Comparison of ENCODE assay signal across 12 mouse cellular contexts in the genomic region with DNA sequence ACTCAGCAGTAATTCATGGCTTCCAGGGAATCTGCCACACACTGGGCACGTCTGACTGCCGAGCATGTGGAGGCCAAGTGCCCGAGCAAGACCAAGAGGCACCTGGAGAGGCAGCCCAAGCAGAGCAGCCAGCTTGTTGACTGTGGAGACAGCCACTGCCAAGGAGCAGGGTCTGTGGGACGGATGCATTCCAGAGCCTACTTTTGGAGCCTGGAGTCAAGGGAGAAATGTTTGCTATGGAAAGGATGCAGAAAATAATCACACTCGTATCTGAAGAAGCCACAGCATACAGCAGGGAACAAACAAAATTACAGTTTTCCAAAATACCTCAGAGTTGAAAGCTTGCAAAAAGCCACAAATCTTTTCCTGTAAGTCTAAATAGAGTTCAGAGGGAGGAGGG.
DNase-seq lines count a peak whose midpoint lies in the region; ATAC-seq and TF ChIP-seq lines count a peak whose summit lies in the region.
"Had no signal": no experiment of that assay in that cellular context is flagged by ENCODE, and none has a peak within 500 bp of the region (broad histone marks: within the 10 kb centered on the region; RNA-seq: fewer than 3 reads in every experiment).

No protein-coding gene starts in this region.

- no peak for TF ChIP-seq CTCF in liver, adult 2 months (IDR thresholded peaks at IDR 0.05; ENCODE audit: low read depth, low read length)
- no peak for TF ChIP-seq CTCF in stomach, postnatal 0 days (IDR thresholded peaks at IDR 0.05; ENCODE audit: low read depth)

- TF ChIP-seq POLR2A in liver, adult 2 months (IDR thresholded peaks at IDR 0.05; ENCODE audit: extremely low read depth, insufficient read depth, low read length): no peak

- H3K27ac ChIP-seq in heart, embryonic 15.5 days: peak overlapping the region; percentile 57
- no peak overlapping the region for H3K27ac ChIP-seq in heart, embryonic 11.5 days (ENCODE audit: low read depth, low read length)
- peak overlapping the region; percentile 22 for H3K27ac ChIP-seq in liver, adult 2 months (replicated peaks; ENCODE audit: insufficient read depth, low read depth, low read length)
- no peak overlapping the region for H3K27ac ChIP-seq in liver, embryonic 11.5 days (ENCODE audit: low read depth, low read length)
- 0 out of 2 replicates have a peak overlapping the region, but pooled peaks have one; percentile 13 for H3K27ac ChIP-seq in stomach, postnatal 0 days (replicated peaks)
- no peak overlapping the region for H3K27ac ChIP-seq in midbrain, embryonic 13.5 days
- H3K27ac ChIP-seq: forebrain, embryonic 10.5 days; limb, embryonic 12.5 days had no signal

- peaks cover 27% of the 10 kb centered on the region for H3K4me1 ChIP-seq in heart, embryonic 15.5 days (replicated peaks)
- peaks cover 8% of the 10 kb centered on the region; the same call in 1 of the 2 replicates for H3K4me1 ChIP-seq in heart, embryonic 11.5 days (ENCODE audit: control insufficient read depth, insufficient read depth, low read length)
- H3K4me1 ChIP-seq in liver, adult 2 months (ENCODE audit: control insufficient read depth, insufficient read depth, low read length): peaks cover 13% of the 10 kb centered on the region; the same call in 1 of the 2 replicates
- no peaks in the 10 kb centered on the region for H3K4me1 ChIP-seq in liver, embryonic 11.5 days (replicated peaks; ENCODE audit: control insufficient read depth, insufficient read depth, low read length)
- peaks cover 3% of the 10 kb centered on the region; the same call in 1 of the 2 replicates for H3K4me1 ChIP-seq in stomach, postnatal 0 days (replicated peaks; ENCODE audit: control insufficient read depth, insufficient read depth)
- peaks cover 5% of the 10 kb centered on the region; the same call in 1 of the 2 replicates for H3K4me1 ChIP-seq in midbrain, embryonic 13.5 days (replicated peaks)

- H3K9ac ChIP-seq in heart, embryonic 15.5 days: no peak overlapping the region
- no peak overlapping the region for H3K9ac ChIP-seq in heart, embryonic 11.5 days (ENCODE audit: low read depth, low read length)
- no peak overlapping the region for H3K9ac ChIP-seq in liver, adult 2 months (ENCODE audit: low read depth, low read length)
- no peak overlapping the region for H3K9ac ChIP-seq in liver, embryonic 11.5 days (ENCODE audit: low read depth, low read length)
- no peak overlapping the region for H3K9ac ChIP-seq in stomach, postnatal 0 days (ENCODE audit: low read length)
- H3K9ac ChIP-seq in midbrain, embryonic 13.5 days (replicated peaks): no peak overlapping the region
- H3K9ac ChIP-seq: limb, embryonic 12.5 days had no signal

- 34% methylated on average over 5 of the region's 5 CpGs for WGBS in heart, embryonic 15.5 days
- 46% methylated on average over 5 of the region's 5 CpGs for WGBS in heart, embryonic 11.5 days (ENCODE audit: insufficient replicate concordance)
- 71% methylated on average over 5 of the region's 5 CpGs for WGBS in liver, adult 2 months
- WGBS in liver, embryonic 11.5 days: 69% methylated on average over 5 of the region's 5 CpGs
- WGBS in stomach, postnatal 0 days: 45% methylated on average over 5 of the region's 5 CpGs
- WGBS in midbrain, embryonic 13.5 days: 75% methylated on average over 5 of the region's 5 CpGs

- no peak for ATAC-seq in heart, embryonic 15.5 days (replicated peaks; ENCODE audit: insufficient number of reproducible peaks, insufficient read depth, low FRiP score, low read depth)
- ATAC-seq in heart, embryonic 11.5 days (replicated peaks; ENCODE audit: insufficient number of reproducible peaks, low FRiP score, low TSS enrichment): no peak
- no peak for ATAC-seq in liver, embryonic 11.5 days (replicated peaks; ENCODE audit: low FRiP score)
- no peak for ATAC-seq in stomach, postnatal 0 days (ENCODE audit: low FRiP score, low TSS enrichment)
- ATAC-seq in midbrain, embryonic 13.5 days: no peak

- no peak for TF ChIP-seq EP300 in stomach, postnatal 0 days (optimal IDR thresholded peaks at IDR 0.05)

- no peaks in the 10 kb centered on the region for H3K36me3 ChIP-seq in heart, embryonic 15.5 days
- no peaks in the 10 kb centered on the region for H3K36me3 ChIP-seq in heart, embryonic 11.5 days (ENCODE audit: control insufficient read depth, insufficient read depth, low read length)
- no peaks in the 10 kb centered on the region for H3K36me3 ChIP-seq in liver, adult 2 months (ENCODE audit: control insufficient read depth, insufficient read depth, low read length)
- no peaks in the 10 kb centered on the region for H3K36me3 ChIP-seq in liver, embryonic 11.5 days (ENCODE audit: control insufficient read depth, insufficient read depth, low read length)
- H3K36me3 ChIP-seq in stomach, postnatal 0 days (ENCODE audit: control insufficient read depth, insufficient read depth, low read length): no peaks in the 10 kb centered on the region
- no peaks in the 10 kb centered on the region for H3K36me3 ChIP-seq in midbrain, embryonic 13.5 days
- H3K36me3 ChIP-seq: forebrain, embryonic 10.5 days; limb, embryonic 12.5 days had no signal

- H3K79me2 ChIP-seq in liver, adult 2 months (ENCODE audit: control insufficient read depth, insufficient read depth, low read length): peaks cover 30% of the 10 kb centered on the region

- H3K27me3 ChIP-seq in heart, embryonic 15.5 days: no peaks in the 10 kb centered on the region
- H3K27me3 ChIP-seq in heart, embryonic 11.5 days (ENCODE audit: control insufficient read depth, insufficient read depth, low read length): no peaks in the 10 kb centered on the region
- H3K27me3 ChIP-seq in liver, adult 2 months (ENCODE audit: control insufficient read depth, insufficient read depth, low read length): no peaks in the 10 kb centered on the region
- no peaks in the 10 kb centered on the region for H3K27me3 ChIP-seq in liver, embryonic 11.5 days (replicated peaks; ENCODE audit: control insufficient read depth, insufficient read depth, low read length)
- H3K27me3 ChIP-seq in stomach, postnatal 0 days (ENCODE audit: control insufficient read depth, insufficient read depth, low read length): no peaks in the 10 kb centered on the region
- H3K27me3 ChIP-seq in midbrain, embryonic 13.5 days: no peaks in the 10 kb centered on the region
- H3K27me3 ChIP-seq: limb, embryonic 12.5 days had no signal

- H3K9me3 ChIP-seq in heart, embryonic 15.5 days (replicated peaks): no peaks in the 10 kb centered on the region
- no peaks in the 10 kb centered on the region for H3K9me3 ChIP-seq in heart, embryonic 11.5 days (replicated peaks; ENCODE audit: control insufficient read depth, low read length)
- no peaks in the 10 kb centered on the region for H3K9me3 ChIP-seq in liver, embryonic 11.5 days (ENCODE audit: control insufficient read depth, low read length)
- no peaks in the 10 kb centered on the region for H3K9me3 ChIP-seq in stomach, postnatal 0 days (ENCODE audit: control insufficient read depth, low read length)
- no peaks in the 10 kb centered on the region for H3K9me3 ChIP-seq in midbrain, embryonic 13.5 days
- H3K9me3 ChIP-seq: forebrain, embryonic 10.5 days; limb, embryonic 12.5 days had no signal

- H3K4me2 ChIP-seq in heart, embryonic 15.5 days: no peak overlapping the region
- no peak overlapping the region for H3K4me2 ChIP-seq in heart, embryonic 11.5 days
- H3K4me2 ChIP-seq in liver, embryonic 11.5 days: no peak overlapping the region
- no peak overlapping the region for H3K4me2 ChIP-seq in stomach, postnatal 0 days (replicated peaks; ENCODE audit: low read depth)
- H3K4me2 ChIP-seq in midbrain, embryonic 13.5 days (replicated peaks): no peak overlapping the region
- H3K4me2 ChIP-seq: limb, embryonic 12.5 days had no signal

- no peak for DNase-seq in liver, adult 2 months (ENCODE audit: extremely low read depth, low read depth, low spot score)
- DNase-seq in liver, embryonic 11.5 days (ENCODE audit: low spot score): no peak
- peak; percentile 21 to 30 for DNase-seq in kidney, postnatal 36 days
- no peak for DNase-seq in stomach, postnatal 0 days (ENCODE audit: low spot score)
- DNase-seq: cerebellum, adult 18-20 months; embryo, embryonic 11 days; gastrocnemius, postnatal 14 days had no signal

- no peak overlapping the region for H3K4me3 ChIP-seq in heart, embryonic 15.5 days
- H3K4me3 ChIP-seq in heart, embryonic 11.5 days (ENCODE audit: low read depth, low read length): no peak overlapping the region
- no peak overlapping the region for H3K4me3 ChIP-seq in liver, adult 2 months (ENCODE audit: insufficient read depth, low read depth, low read length)
- no peak overlapping the region for H3K4me3 ChIP-seq in liver, embryonic 11.5 days (ENCODE audit: low read depth, low read length)
- no peak overlapping the region for H3K4me3 ChIP-seq in stomach, postnatal 0 days (ENCODE audit: low read depth, low read length)
- H3K4me3 ChIP-seq in midbrain, embryonic 13.5 days (replicated peaks): no peak overlapping the region
- H3K4me3 ChIP-seq: forebrain, embryonic 10.5 days; limb, embryonic 12.5 days had no signal

Comparison
In these comparisons a context has a peak if more than half of its experiments do, and no peak if none do; other contexts are left out.
1. H3K27ac ChIP-seq: peak in heart, embryonic 15.5 days (single experiment), liver, adult 2 months (single experiment) and stomach, postnatal 0 days (single experiment); none in heart, embryonic 11.5 days (single experiment), liver, embryonic 11.5 days (single experiment) and midbrain, embryonic 13.5 days (single experiment).
2. DNase-seq: peak in kidney, postnatal 36 days (2 of 2); none in liver, adult 2 months (single experiment), liver, embryonic 11.5 days (single experiment) and stomach, postnatal 0 days (single experiment).